Mouse (Mus musculus) left cerebral cortex, postnatal 25 days (tissue): ENCODE data around the gene Stx7. TPM values are rescaled to one million over a fixed set of nuclear protein-coding genes. Genes with fewer than 3 reads are reported as not detected.

Source experiments
- DNase-seq, 2 experiments: peaks; one replicate each; pipeline ENCODE4 v3.0.0; 2022; ENCODE audit warnings: low spot score in 2 of 2, mixed read lengths in 1 of 2
- intact Hi-C: fragments of 180-260 bp; cut with DNase I; formaldehyde crosslinking; loops from one replicate; pipeline ENCODE4 v1.15.1; 2025
- total RNA-seq, 2 experiments: library from RNA; stranded (reverse); gene quantifications; 2 replicates each; pipeline ENCODE4 v1.2.3; 2021

The Stx7 gene
- total RNA-seq, 2 experiments from 2014 or later: 128 to 129 TPM

DNA sequence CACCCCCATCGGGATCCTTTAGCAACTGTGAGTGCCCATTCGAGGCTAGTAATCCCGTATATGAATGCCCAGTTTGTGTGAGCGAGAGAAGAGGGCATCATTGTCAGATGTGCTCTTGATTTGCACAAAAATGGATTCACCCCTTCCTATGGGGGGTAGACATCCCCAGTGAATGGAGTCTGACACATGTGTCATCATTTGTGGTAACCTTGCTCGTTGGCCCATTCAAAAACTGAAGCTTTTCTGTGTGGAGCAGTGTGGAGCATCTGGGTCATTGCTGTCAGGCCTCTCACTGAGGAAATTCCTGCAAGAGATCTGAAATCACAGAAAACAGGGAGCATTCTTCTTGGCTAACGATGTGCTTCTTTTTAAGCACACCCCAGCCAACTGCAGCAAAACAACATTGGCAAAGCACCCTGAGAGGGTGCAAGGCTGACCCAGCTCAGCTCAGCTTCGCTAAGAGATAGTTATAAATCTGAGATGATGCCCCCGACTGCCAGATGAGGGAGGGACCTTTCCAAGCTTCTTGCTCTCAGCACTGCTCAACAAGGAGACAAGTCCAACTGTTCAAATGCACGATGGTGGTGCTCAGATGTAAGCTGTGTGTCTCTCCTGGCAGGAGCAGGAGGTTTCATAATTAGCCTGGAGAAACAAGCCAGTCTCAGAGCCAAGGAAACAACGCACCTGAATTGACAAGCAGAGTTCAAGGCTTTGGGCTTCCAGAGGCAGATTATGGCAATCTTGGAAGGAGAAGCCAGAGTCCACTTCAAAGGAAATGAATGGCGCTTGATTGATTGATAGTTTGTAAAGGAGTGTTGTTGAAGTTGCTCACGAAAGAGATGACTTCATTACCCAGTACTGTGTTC, 79.4 kb downstream of the Stx7 start:
- no peak for DNase-seq
- intact Hi-C loops: no loop called here

GRCm38 (mm10) chr10:24232281-24232680, 83.2 kb downstream of the Stx7 start:
- no peak for DNase-seq
- intact Hi-C loops: no loop called here

GRCm38 (mm10) chr10:24235426-24236283, 86.6 kb downstream of the Stx7 start:
- DNase-seq: peak; percentile 40 to 42
- intact Hi-C loops: no loop called here

Other genes starting within 250 kb of the Stx7 start
- gene Taar1, start 228.9 kb upstream of the Stx7 start, total RNA-seq: not detected
- gene Taar2, start 210.7 kb upstream of the Stx7 start, total RNA-seq: not detected
- gene Taar3, start 199.7 kb upstream of the Stx7 start, total RNA-seq: not detected
- gene Taar4, start 188.8 kb upstream of the Stx7 start, total RNA-seq: not detected
- gene Taar5, start 178.6 kb upstream of the Stx7 start, total RNA-seq: not detected
- gene Taar6, start 163.7 kb upstream of the Stx7 start, total RNA-seq: not detected
- gene Taar7a, start 155.8 kb upstream of the Stx7 start, total RNA-seq: not detected
- gene Taar7b, start 149.4 kb upstream of the Stx7 start, total RNA-seq: not detected
- not detected for gene Taar7d, start 122.1 kb upstream of the Stx7 start, total RNA-seq
- gene Taar7e, start 111.7 kb upstream of the Stx7 start, total RNA-seq: not detected
- gene Taar7f, start 99.8 kb upstream of the Stx7 start, total RNA-seq: not detected
- gene Taar8a, start 72.8 kb upstream of the Stx7 start, total RNA-seq: not detected
- not detected for gene Taar8b, start 57.0 kb upstream of the Stx7 start, total RNA-seq
- not detected for gene Taar8c, start 47.4 kb upstream of the Stx7 start, total RNA-seq
- gene Taar9, start 39.8 kb upstream of the Stx7 start, total RNA-seq: not detected
- gene Moxd1, start 74.2 kb downstream of the Stx7 start, total RNA-seq: 1 to 10 TPM; 8.2 to 8.8 TPM